Mouse (Mus musculus) liver, postnatal 0 days (tissue): ENCODE data around the gene Rbm14.

Source experiments
- CTCF ChIP-seq: sonication (generic); IDR thresholded peaks from 2 replicates; pipeline ENCODE4 v1.5.1; 2016; ENCODE audit warnings: antibody characterized with exemption, low read depth
- EP300 ChIP-seq: IDR thresholded peaks from 2 replicates; pipeline ENCODE4 v1.6.1; 2016; ENCODE audit warnings: antibody characterized with exemption, low read depth, mild to moderate bottlenecking

- no peak for TF ChIP-seq CTCF
- no peak for TF ChIP-seq EP300
These were observed 28.5 kb downstream of the Rbm14 start for GRCm38 (mm10) chr19:4782891-4783290.
